Mouse (Mus musculus): ENCODE data around the gene Zdhhc20. TPM values are rescaled to one million over a fixed set of nuclear protein-coding genes. Genes with fewer than 3 reads are reported as not detected.

Zdhhc20 gene
- total RNA-seq (2014; rRNA removed) (18.6 and 29.8 TPM in 2 replicates), polyA plus RNA-seq (2015; fragmentation: Nextera tagmentation; extraction: Ambion mirVana) (34.6 and 37.2 TPM in 2 replicates)

GRCm38 (mm10) chr14:57890011-57890842 lies at the start of gene Zdhhc20:
Gene Zdhhc20 (minus strand): TSS chr14:57890276.
- 6% methylated on average over 39 of the region's 65 CpGs for WGBS
- TF ChIP-seq CTCF (IDR thresholded peaks at IDR 0.05; ENCODE audit: low read depth) = no peak

DNA sequence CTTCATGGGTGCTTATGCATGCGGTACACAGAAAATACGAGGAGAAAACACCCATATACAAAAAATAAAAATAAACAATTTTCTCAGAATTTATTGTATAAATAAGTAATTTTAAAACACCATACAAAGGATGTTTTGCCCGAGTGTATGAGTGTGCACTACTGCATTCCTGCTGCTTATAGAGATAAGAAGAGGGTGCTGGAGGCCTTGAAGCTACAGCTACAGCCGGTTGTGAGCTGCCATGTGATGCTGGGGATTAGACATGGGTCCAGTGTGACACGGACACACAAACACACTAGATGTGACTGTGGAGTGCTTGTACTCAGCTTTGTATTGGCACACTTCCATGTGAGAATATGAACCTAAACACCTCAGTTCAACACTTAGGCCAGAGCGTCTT lies 47.2 kb upstream of the Zdhhc20 start:
- no peak overlapping the region for H3K9ac ChIP-seq (replicated peaks; ENCODE audit: low read length)
- no peak for TF ChIP-seq CTCF (IDR thresholded peaks at IDR 0.05; ENCODE audit: low read depth)
- DNase-seq (ENCODE audit: low spot score) (no peak), ATAC-seq (no peak)
- H3K9me3 ChIP-seq (ENCODE audit: low read length) = no peaks in the 10 kb centered on the region
- H3K4me3 ChIP-seq (ENCODE audit: low read length) = no peak overlapping the region
- H3K27ac ChIP-seq = no peak overlapping the region
- no peaks in the 10 kb centered on the region for H3K27me3 ChIP-seq (ENCODE audit: insufficient read depth, low read length)
- 93% methylated on average over 6 of the region's 6 CpGs for WGBS
- no peaks in the 10 kb centered on the region; the same call in 1 of the 2 replicates for H3K36me3 ChIP-seq (ENCODE audit: insufficient read depth, low read length)
- H3K4me2 ChIP-seq (ENCODE audit: low read depth, low read length) = no peak overlapping the region
- H3K4me1 ChIP-seq (ENCODE audit: insufficient read depth, low read length) = no peaks in the 10 kb centered on the region

More at GRCm38 (mm10) chr14:57890011-57890842, at the start of gene Zdhhc20:
- H3K9me3 ChIP-seq (ENCODE audit: low read length) = no peaks in the 10 kb centered on the region
- H3K4me3 ChIP-seq (ENCODE audit: low read length) = peak within 1 kb of the TSS; percentile 87
- ATAC-seq (peak; percentile 96), DNase-seq (ENCODE audit: low spot score) (peak; percentile 97)
- H3K27ac ChIP-seq = peak within 1 kb of the TSS; percentile 94
- peak within 1 kb of the TSS; percentile 97 for H3K9ac ChIP-seq (replicated peaks; ENCODE audit: low read length)
- no peaks in the 10 kb centered on the region for H3K27me3 ChIP-seq (ENCODE audit: insufficient read depth, low read length)
- H3K36me3 ChIP-seq (ENCODE audit: insufficient read depth, low read length) = no peaks in the 10 kb centered on the region
- peaks cover 17% of the 10 kb centered on the region for H3K4me1 ChIP-seq (ENCODE audit: insufficient read depth, low read length)
- peak within 1 kb of the TSS; percentile 57 for H3K4me2 ChIP-seq (ENCODE audit: low read depth, low read length)

DNA sequence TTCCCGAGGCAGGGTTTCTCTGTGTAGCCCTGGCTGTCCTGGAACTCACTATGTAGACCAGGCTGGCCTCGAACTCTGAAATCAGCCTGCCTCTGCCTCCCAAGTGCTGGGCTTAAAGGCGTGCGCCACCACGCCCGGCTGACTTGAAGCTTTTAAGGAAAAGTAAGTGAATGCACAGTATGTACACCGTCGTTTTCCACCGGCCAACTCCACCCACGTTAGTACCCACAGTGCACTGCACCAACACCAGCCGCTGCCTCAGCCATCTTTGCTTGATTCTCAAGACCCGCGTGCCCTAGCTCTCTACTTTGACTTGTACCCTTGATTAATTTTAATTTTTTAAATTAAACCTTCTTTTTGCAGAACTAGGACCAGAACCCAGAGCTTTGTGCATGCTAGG lies 44.6 kb upstream of the Zdhhc20 start:
- 96% methylated on average over 13 of the region's 13 CpGs for WGBS
- H3K9ac ChIP-seq (replicated peaks; ENCODE audit: low read length) = no peak overlapping the region
- no peaks in the 10 kb centered on the region for H3K27me3 ChIP-seq (ENCODE audit: insufficient read depth, low read length)
- no peaks in the 10 kb centered on the region for H3K4me1 ChIP-seq (ENCODE audit: insufficient read depth, low read length)
- no peak overlapping the region for H3K4me2 ChIP-seq (ENCODE audit: low read depth, low read length)
- no peaks in the 10 kb centered on the region for H3K9me3 ChIP-seq (ENCODE audit: low read length)
- no peak overlapping the region for H3K4me3 ChIP-seq (ENCODE audit: low read length)
- DNase-seq (ENCODE audit: low spot score) = no peak
- H3K36me3 ChIP-seq (ENCODE audit: insufficient read depth, low read length) = peaks cover 5% of the 10 kb centered on the region; the same call in 1 of the 2 replicates
- no peak for TF ChIP-seq CTCF (IDR thresholded peaks at IDR 0.05; ENCODE audit: low read depth)
- H3K27ac ChIP-seq = no peak overlapping the region
- ATAC-seq = no peak

GRCm38 (mm10) chr14:57933608-57934007 lies 43.5 kb upstream of the Zdhhc20 start:
- TF ChIP-seq CTCF (IDR thresholded peaks at IDR 0.05; ENCODE audit: low read depth) = no peak
- Histone ChIP-seq H3K27me3 (ENCODE audit: insufficient read depth, low read length) (no peaks in the 10 kb centered on the region), H3K9me3 (ENCODE audit: low read length) (no peaks in the 10 kb centered on the region), H3K27ac (no peak overlapping the region), H3K9ac (replicated peaks; ENCODE audit: low read length) (no peak overlapping the region), H3K36me3 (ENCODE audit: insufficient read depth, low read length) (peaks cover 8% of the 10 kb centered on the region; the same call in 1 of the 2 replicates), H3K4me1 (ENCODE audit: insufficient read depth, low read length) (no peaks in the 10 kb centered on the region), H3K4me2 (ENCODE audit: low read depth, low read length) (no peak overlapping the region), H3K4me3 (ENCODE audit: low read length) (no peak overlapping the region)
- DNase-seq (ENCODE audit: low spot score) = no peak
- ATAC-seq = no peak
- 89% methylated on average over 7 of the region's 7 CpGs for whole genome bisulfite sequencing

DNA sequence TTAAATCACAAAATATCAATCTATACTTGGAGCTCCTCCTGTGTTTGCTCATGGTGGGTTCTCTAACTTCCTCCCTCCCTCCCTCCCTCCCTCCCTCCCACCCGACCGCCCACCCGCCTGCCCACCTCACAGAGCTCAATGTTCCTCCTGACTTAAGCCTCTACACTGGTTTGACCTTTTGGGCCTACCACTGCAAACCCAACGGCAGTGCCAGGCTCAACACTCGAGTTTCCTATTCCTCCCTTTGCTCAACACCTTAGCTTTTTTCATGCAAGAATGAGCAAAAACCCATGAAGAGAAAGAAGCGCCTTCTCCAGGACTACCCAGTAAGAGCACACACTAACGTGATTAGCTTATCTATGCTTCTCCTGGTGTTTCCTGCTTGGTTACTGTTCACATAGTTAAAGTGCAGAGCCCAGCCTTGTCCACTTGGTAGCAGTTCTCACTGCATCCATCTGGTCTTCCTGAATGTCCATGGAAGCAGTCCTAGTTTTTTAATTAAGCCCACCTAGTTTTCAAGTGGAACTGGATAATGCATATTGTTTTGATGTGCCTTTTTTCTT lies 42.9 kb upstream of the Zdhhc20 start:
- no peak for TF ChIP-seq CTCF (IDR thresholded peaks at IDR 0.05; ENCODE audit: low read depth)

DNA sequence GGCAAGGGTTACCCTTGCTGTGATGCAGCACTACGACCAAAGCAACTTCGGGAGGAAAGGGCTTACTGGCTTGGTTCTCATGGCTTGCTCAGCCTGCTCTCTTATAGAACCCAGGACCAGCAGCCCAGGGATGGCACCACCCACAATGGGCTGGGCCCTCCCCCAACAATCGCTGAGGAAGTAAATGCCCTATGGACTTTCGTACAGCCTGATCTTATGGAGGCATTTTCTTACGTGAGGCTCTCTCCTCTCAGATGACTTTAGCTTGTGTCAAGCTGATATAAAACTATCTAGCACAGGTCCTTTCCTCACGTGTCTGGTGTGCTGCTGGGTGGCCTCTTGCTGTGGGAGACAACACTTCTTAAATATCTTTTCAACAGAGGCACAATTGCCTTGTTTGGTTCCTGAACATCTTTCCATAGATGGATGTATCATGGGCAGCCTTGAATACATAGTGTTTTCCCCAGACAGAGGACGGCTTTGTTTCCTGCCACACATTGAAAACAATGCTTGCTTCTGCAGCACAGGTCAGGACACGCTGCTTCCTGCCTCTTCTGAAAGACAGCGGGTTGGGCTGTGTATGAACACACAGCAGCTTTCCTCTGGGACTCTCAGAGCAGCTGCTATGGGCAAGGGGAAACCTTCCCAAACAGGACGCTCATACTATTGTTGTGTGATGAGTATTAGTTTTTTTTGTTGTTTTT lies 31.5 kb upstream of the Zdhhc20 start:
- Histone ChIP-seq H3K9me3 (ENCODE audit: low read length) (no peaks in the 10 kb centered on the region), H3K27me3 (ENCODE audit: insufficient read depth, low read length) (no peaks in the 10 kb centered on the region), H3K9ac (replicated peaks; ENCODE audit: low read length) (no peak overlapping the region), H3K4me3 (ENCODE audit: low read length) (no peak overlapping the region), H3K4me1 (ENCODE audit: insufficient read depth, low read length) (no peaks in the 10 kb centered on the region), H3K36me3 (ENCODE audit: insufficient read depth, low read length) (peaks cover 23% of the 10 kb centered on the region), H3K27ac (0 out of 2 replicates have a peak overlapping the region, but pooled peaks have one; percentile 26), H3K4me2 (ENCODE audit: low read depth, low read length) (no peak overlapping the region)
- peak; percentile 44; the same call in 1 of the 2 replicates for ATAC-seq
- no peak for TF ChIP-seq CTCF (IDR thresholded peaks at IDR 0.05; ENCODE audit: low read depth)
- DNase-seq (ENCODE audit: low spot score) = no peak
- 30% methylated on average over 10 of the region's 10 CpGs for WGBS

More for the DNA sequence above, 42.9 kb upstream of the Zdhhc20 start:
- peaks cover 8% of the 10 kb centered on the region; the same call in 1 of the 2 replicates for H3K36me3 ChIP-seq (ENCODE audit: insufficient read depth, low read length)
- no peak overlapping the region for H3K27ac ChIP-seq
- DNase-seq (ENCODE audit: low spot score) (no peak), ATAC-seq (no peak)
- no peak overlapping the region for H3K4me2 ChIP-seq (ENCODE audit: low read depth, low read length)
- H3K9ac ChIP-seq (replicated peaks; ENCODE audit: low read length) = no peak overlapping the region
- WGBS = 74% methylated on average over 7 of the region's 7 CpGs
- H3K4me1 ChIP-seq (ENCODE audit: insufficient read depth, low read length) = no peaks in the 10 kb centered on the region
- no peaks in the 10 kb centered on the region for H3K27me3 ChIP-seq (ENCODE audit: insufficient read depth, low read length)
- H3K4me3 ChIP-seq (ENCODE audit: low read length) = no peak overlapping the region
- H3K9me3 ChIP-seq (ENCODE audit: low read length) = no peaks in the 10 kb centered on the region

Measured in hindbrain, postnatal 0 days (tissue).